Mouse (Mus musculus) olfactory bulb, adult 2 months (tissue): ENCODE measurements at regions not wholly inside any gene's neighbourhood (a gene's known extent, or its start where the extent isn't known, plus 50 kb on each side); places are given as distances from the start of the nearest gene placed in this dataset.

ENCODE experiments used
- H3K27ac ChIP-seq: fragments of 200-500 bp; 2 replicates; pipeline ENCODE4 v1.5.1; 2012; ENCODE audit warnings: low read depth, low read length; ENCODE audit not compliant: insufficient read depth
- H3K4me1 ChIP-seq: fragments of 200-500 bp; 2 replicates; pipeline ENCODE4 v1.6.1; 2012; ENCODE audit warnings: low read length; ENCODE audit not compliant: control insufficient read depth, insufficient read depth
- H3K4me3 ChIP-seq: fragments of 200-500 bp; 2 replicates; pipeline ENCODE4 v1.5.1; 2012; ENCODE audit warnings: mild to moderate bottlenecking, low read depth, low read length, moderate library complexity; ENCODE audit not compliant: insufficient read depth
- CTCF ChIP-seq: fragments of 200-500 bp; IDR thresholded peaks from 2 replicates; pipeline ENCODE4 v1.5.1; 2012; ENCODE audit warnings: low read depth, mild to moderate bottlenecking, low read length, moderate library complexity; ENCODE audit not compliant: insufficient read depth
- POLR2A ChIP-seq: fragments of 200-500 bp; IDR thresholded peaks from 2 replicates; pipeline ENCODE4 v1.6.1; 2012; ENCODE audit warnings: mild to moderate bottlenecking, low read depth, low read length, moderate library complexity; ENCODE audit not compliant: insufficient read depth
- WGBS: fragments of 180-500 bp; shearing (Covaris S2); methylation state at CpG from one replicate; pipeline ENCODE4 v1.1.7; 2018; 5-methylcytosine and 5-hydroxymethylcytosine counted together

GRCm38 (mm10) chr11:24361998-24362687, 284.3 kb downstream of the Bcl11a start:
- TF ChIP-seq POLR2A (no peak), CTCF (no peak)
- Histone ChIP-seq H3K4me1 (no peaks in the 10 kb centered on the region), H3K27ac (no peak overlapping the region), H3K4me3 (no peak overlapping the region)
- 79% methylated on average over 6 of the region's 6 CpGs for WGBS

GRCm38 (mm10) chr11:24362688-24363035, 284.8 kb downstream of the Bcl11a start:
- 95% methylated on average over 2 of the region's 2 CpGs for WGBS
- no peak for TF ChIP-seq CTCF
- TF ChIP-seq POLR2A: no peak
- Histone ChIP-seq H3K4me1 (no peaks in the 10 kb centered on the region), H3K4me3 (no peak overlapping the region), H3K27ac (no peak overlapping the region)

DNA sequence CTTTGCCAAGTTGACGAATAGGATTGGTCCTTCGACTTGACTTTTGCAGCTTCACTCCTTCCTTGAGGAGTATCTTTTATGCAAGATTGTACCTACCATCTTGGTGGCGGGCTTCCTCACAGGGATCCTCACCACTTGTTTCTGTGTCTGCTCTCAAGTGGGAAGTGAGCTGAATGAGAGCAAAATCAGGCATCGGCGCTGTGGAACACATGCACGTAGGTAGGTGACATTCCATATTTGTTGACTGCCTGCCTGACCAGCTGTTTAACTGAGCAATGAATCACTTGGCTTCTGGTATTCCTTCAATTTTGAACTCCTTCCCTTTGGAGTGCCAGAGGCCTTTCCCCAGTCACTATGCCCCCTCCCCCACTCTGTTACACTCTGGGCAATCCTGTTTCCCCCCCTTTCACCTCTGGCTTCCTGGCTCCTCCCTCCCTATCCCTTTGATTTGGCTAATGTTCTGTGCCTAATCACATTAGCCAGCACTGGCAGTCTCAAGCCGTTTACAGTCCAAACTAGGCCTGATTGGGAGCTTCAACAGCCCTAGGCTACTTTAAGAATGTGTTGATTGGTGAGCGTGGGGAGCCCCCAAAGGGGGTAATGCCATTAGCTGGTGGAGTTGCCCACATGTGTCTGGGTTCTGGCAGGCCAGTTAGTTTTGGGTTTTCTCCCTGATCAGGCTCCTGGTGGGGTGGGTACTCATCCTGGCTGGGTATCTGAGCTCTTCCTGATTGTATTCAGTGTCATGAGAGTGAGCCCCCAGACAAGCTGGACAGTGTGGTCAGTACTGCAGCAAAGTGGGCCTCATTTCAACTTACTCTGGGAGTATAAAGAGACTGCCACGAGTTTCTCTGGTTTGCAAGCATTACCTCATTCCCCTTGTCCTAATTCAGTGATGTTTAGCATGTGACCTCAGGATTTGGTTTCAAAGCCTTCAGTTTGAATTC, 285.8 kb downstream of the Bcl11a start:
- 80% methylated on average over 9 of the region's 9 CpGs for WGBS
- Histone ChIP-seq H3K4me3 (no peak overlapping the region), H3K27ac (no peak overlapping the region), H3K4me1 (no peaks in the 10 kb centered on the region)
- TF ChIP-seq CTCF (no peak), POLR2A (no peak)

GRCm38 (mm10) chr11:24370198-24370860, 292.5 kb downstream of the Bcl11a start:
- 56% methylated on average over 15 of the region's 15 CpGs for whole genome bisulfite sequencing
- Histone ChIP-seq H3K4me3 (no peak overlapping the region), H3K27ac (no peak overlapping the region), H3K4me1 (peaks cover 14% of the 10 kb centered on the region)
- TF ChIP-seq CTCF (no peak), POLR2A (no peak)

- 80% methylated on average over 10 of the region's 10 CpGs for WGBS
- no peak overlapping the region for H3K4me3 ChIP-seq
- peaks cover 14% of the 10 kb centered on the region for H3K4me1 ChIP-seq
- TF ChIP-seq CTCF (no peak), POLR2A (no peak)
- H3K27ac ChIP-seq: no peak overlapping the region
Observed at GRCm38 (mm10) chr11:24370861-24371686, 293.2 kb downstream of the Bcl11a start.

- no peak for TF ChIP-seq CTCF
- no peak for TF ChIP-seq POLR2A
- 75% methylated on average over 5 of the region's 5 CpGs for WGBS
- H3K27ac ChIP-seq: no peak overlapping the region
- no peak overlapping the region for H3K4me3 ChIP-seq
- peaks cover 14% of the 10 kb centered on the region for H3K4me1 ChIP-seq
Observed at GRCm38 (mm10) chr11:24371687-24371950, 293.8 kb downstream of the Bcl11a start.

DNA sequence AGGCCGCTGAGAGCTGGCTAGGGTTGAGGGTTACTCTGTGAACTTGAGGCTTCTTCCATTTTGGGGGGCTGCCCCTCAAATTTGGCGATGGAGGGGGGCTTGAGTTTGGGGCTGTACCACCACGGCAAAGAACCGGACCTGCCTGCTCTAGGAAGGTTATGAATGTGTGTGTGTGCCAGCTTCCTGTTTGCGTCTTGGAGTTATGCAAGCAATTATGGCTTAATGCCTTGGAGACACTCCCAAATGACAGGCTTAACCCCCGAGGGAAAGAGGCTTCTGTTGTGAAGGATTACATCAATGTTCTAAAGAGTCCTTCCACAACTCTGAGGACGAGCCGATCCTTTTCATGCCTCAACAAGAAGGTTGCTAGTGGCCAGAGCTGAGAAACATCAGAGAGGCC, 294.1 kb downstream of the Bcl11a start:
- 54% methylated on average over 8 of the region's 8 CpGs for WGBS
- no peak for TF ChIP-seq POLR2A

GRCm38 (mm10) chr11:24372616-24373015, 294.8 kb downstream of the Bcl11a start:
- H3K4me1 ChIP-seq: peaks cover 16% of the 10 kb centered on the region
- no peak overlapping the region for H3K4me3 ChIP-seq
- WGBS: 68% methylated on average over 5 of the region's 5 CpGs
- no peak overlapping the region for H3K27ac ChIP-seq
- TF ChIP-seq CTCF: no peak
- no peak for TF ChIP-seq POLR2A

More for the DNA sequence above, 294.1 kb downstream of the Bcl11a start:
- H3K4me1 ChIP-seq: peaks cover 14% of the 10 kb centered on the region
- H3K4me3 ChIP-seq: no peak overlapping the region
- H3K27ac ChIP-seq: no peak overlapping the region
